Mouse (Mus musculus) lung, adult 2 months (tissue): ENCODE measurements at regions not wholly inside any gene's neighbourhood (a gene's known extent, or its start where the extent isn't known, plus 50 kb on each side); places are given as distances from the start of the nearest gene placed in this dataset.

Experiments used
- DNase-seq: peaks from one replicate; pipeline ENCODE4 v3.0.0; 2022
- H3K4me1 ChIP-seq: fragments of 200-500 bp; 2 replicates; pipeline ENCODE4 v1.6.1; 2011; ENCODE audit warnings: low read length; ENCODE audit not compliant: control insufficient read depth, insufficient read depth
- H3K4me3 ChIP-seq: fragments of 200-500 bp; replicated peaks from 2 replicates; pipeline ENCODE3; 2011; ENCODE audit warnings: low read depth, mild to moderate bottlenecking, control low read depth, low read length; ENCODE audit errors: extremely low read depth
- CTCF ChIP-seq: fragments of 200-500 bp; IDR thresholded peaks from 2 replicates; pipeline ENCODE4 v1.5.1; 2011; ENCODE audit warnings: mild to moderate bottlenecking, low read length, control low read depth; ENCODE audit not compliant: insufficient read depth
- POLR2A ChIP-seq: fragments of 200-500 bp; IDR thresholded peaks from 2 replicates; pipeline ENCODE4 v1.6.1; 2011; ENCODE audit warnings: low read depth, mild to moderate bottlenecking, control low read depth, low read length, borderline replicate concordance; ENCODE audit errors: extremely low read depth
- WGBS: fragments of 180-500 bp; shearing (Covaris S2); methylation state at CpG from one replicate; pipeline ENCODE4 v1.1.7; 2018; 5-methylcytosine and 5-hydroxymethylcytosine counted together

DNA sequence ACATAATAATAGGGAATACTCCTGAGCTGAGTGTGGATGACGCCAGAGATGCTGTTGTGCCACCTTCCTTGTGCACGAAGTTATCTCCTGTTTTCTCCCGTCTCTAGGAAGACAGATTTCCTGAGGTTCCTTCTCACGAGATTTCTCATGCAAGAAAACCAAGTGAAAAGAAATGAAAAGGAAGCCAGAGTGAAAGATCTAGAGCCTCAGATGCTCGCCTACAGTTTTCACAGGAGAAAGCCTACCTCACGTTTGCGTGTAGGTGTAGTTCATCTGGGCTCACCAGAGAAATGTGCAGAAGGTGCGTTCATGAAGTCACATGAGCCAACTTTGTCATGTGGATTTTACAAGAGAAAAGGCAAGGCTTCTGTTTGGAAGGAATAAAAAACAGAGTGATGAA is 301.2 kb upstream of the Emcn start:
- DNase-seq, result no peak
- WGBS, result 83% methylated on average over 8 of the region's 8 CpGs
- H3K4me1 ChIP-seq, result no peaks in the 10 kb centered on the region
- H3K4me3 ChIP-seq, result no peak overlapping the region
- TF ChIP-seq CTCF (no peak), POLR2A (no peak)

DNA sequence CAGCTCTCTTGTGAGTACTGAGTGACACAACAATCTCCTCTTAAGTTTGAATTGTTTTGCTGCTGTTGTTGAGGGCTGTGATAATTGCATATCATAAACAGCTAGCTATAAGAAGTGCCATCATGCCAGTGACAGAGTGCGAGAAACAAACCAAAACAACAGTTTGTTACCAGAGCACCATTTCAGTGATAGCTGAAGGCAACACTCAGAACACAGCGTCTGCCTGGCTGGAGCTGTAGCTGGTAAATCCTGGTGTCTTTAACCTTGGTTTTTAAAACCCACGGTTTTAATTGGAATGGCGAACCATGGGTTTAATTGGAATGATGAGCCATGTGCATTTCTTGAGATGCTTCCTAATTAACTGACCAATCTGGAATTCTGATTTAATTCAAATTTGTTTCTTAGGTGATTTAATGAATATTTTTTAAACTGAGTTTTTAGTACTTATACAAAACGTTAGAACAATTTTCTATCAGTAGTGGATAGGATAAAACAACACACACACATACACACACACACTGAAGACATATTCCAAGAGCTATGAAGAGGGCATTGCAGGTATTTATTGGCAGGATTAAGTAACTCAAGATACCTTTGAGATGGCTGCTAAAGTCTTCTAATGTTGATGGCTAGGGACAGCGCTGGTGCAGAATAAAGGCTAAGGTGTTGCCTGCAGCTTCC is 284.2 kb upstream of the Emcn start:
- H3K4me3 ChIP-seq, result no peak overlapping the region
- DNase-seq, result no peak
- no peak for TF ChIP-seq CTCF
- TF ChIP-seq POLR2A, result no peak
- no peaks in the 10 kb centered on the region for H3K4me1 ChIP-seq
- 80% methylated on average over 6 of the region's 6 CpGs for WGBS

DNA sequence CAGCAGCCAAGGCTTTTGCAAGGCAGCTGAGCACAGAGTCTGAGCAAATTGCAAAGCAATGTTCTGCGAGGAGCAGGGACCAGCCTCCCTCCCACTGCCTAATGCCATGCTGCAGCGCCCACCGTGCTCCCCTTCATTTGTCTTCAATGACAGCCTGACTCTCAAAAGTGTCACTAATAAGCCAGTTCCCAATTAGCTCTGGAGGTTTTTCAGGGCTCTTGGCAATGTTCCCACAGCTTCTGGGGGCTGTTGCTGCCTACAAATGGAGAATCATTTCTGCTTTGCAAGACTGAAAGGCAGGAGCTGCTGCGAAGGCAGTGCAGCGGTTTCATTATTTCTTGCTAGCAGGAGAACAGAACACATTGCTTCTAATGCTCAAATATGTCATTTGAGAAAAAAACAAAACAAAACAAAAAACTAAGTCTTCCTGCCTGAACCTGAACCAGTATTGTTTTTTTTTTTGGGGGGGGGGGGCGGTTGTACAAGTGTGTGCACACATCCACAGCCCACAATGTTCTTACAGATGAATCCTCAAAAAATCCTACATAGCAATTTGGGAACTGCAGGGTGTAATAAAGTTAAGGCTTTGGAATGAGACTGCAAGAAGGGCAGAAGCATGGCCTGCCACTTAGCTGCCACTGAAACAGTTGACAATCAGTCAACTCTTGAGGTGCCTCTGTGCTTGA is 283.5 kb upstream of the Emcn start:
- no peak for DNase-seq
- TF ChIP-seq CTCF, result no peak
- no peak for TF ChIP-seq POLR2A
- Histone ChIP-seq H3K4me1 (no peaks in the 10 kb centered on the region), H3K4me3 (no peak overlapping the region)
- WGBS, result 73% methylated on average over 6 of the region's 6 CpGs

DNA sequence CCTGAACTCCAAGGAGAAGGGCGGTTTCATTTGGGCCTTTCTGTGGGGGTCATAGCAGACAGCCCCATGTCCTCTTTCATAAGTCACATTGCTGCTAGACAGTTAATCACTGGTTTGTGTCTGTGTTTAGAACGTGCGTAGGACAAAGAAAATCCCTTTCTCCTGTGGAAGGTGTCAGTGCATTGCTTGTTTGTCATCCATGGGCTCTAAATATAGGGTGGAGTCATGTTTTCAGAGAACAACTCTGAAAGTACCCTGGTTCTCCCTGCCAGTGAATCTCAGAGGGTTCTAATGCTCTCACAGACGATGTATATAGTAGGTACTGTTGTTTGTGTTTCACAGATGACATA is 283.0 kb upstream of the Emcn start:
- no peak overlapping the region for H3K4me3 ChIP-seq
- no peak for DNase-seq
- H3K4me1 ChIP-seq, result no peaks in the 10 kb centered on the region
- 80% methylated on average over 4 of the region's 4 CpGs for WGBS
- TF ChIP-seq POLR2A (no peak), CTCF (no peak)

DNA sequence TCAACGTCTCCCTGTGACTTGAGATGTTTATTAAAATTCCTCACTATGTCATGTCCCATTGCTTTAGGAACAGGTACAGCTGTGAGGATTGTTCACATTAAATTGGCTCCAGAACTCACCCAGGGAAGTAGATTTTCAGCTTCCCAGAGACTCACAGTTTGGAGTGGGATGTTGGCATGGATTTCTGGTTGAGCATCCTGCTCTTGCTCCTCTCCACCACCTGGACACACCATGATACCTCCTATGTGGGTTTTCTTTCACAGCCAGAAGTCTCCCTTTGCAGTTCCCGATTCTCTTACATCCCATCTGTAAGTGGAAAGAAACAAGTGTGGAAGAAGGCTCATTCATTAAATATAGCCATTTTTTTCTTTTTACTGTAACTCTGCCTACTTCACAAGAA is 278.8 kb upstream of the Emcn start:
- Histone ChIP-seq H3K4me1 (no peaks in the 10 kb centered on the region), H3K4me3 (no peak overlapping the region)
- WGBS, result 72% methylated on average over 2 of the region's 2 CpGs
- TF ChIP-seq CTCF (no peak), POLR2A (no peak)
- DNase-seq, result no peak

DNA sequence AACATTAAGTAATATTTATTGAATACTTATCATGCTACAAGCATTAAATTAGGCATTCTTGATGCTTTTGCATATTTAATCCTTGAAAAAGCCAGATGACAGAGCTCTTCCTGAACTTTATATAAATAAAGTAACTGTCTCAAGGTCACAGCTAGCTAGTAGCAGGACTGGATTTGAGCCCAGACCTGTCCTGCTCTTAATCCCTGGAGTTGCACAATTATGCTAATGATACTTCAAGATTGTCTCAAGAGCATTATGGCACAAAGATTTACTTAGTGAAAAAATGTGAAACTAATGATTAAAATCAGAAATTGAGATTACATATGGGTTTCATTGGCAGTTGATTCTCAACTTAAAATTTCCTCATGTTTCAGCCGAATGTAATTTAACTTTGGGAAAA is 273.5 kb upstream of the Emcn start:
- Histone ChIP-seq H3K4me1 (no peaks in the 10 kb centered on the region), H3K4me3 (no peak overlapping the region)
- DNase-seq, result no peak
- WGBS, result 75% methylated on average over 1 of the region's 1 CpGs
- no peak for TF ChIP-seq CTCF
- no peak for TF ChIP-seq POLR2A

DNA sequence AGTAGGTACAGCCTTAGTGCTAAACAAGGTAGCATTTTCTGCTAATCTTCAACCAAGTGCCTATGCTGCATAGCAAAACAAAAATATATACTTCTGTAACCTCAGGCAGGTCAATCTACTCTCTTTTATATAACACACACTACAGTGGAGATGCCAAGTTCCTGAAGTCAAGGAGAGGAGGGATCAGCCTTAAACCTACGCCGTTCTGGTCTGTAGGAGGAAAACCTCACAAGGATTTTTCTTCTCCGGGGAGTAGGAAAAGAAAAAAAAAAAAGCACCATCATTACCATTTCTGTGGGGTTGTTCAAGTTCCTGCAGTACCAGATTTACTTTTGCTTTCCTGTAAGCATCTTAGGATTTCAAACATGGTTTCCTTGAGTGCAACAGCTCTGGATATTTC is 271.5 kb upstream of the Emcn start:
- H3K4me3 ChIP-seq, result no peak overlapping the region
- no peak for DNase-seq
- no peaks in the 10 kb centered on the region for H3K4me1 ChIP-seq
- TF ChIP-seq POLR2A, result no peak
- TF ChIP-seq CTCF, result no peak
- WGBS, result 88% methylated on average over 3 of the region's 3 CpGs

DNA sequence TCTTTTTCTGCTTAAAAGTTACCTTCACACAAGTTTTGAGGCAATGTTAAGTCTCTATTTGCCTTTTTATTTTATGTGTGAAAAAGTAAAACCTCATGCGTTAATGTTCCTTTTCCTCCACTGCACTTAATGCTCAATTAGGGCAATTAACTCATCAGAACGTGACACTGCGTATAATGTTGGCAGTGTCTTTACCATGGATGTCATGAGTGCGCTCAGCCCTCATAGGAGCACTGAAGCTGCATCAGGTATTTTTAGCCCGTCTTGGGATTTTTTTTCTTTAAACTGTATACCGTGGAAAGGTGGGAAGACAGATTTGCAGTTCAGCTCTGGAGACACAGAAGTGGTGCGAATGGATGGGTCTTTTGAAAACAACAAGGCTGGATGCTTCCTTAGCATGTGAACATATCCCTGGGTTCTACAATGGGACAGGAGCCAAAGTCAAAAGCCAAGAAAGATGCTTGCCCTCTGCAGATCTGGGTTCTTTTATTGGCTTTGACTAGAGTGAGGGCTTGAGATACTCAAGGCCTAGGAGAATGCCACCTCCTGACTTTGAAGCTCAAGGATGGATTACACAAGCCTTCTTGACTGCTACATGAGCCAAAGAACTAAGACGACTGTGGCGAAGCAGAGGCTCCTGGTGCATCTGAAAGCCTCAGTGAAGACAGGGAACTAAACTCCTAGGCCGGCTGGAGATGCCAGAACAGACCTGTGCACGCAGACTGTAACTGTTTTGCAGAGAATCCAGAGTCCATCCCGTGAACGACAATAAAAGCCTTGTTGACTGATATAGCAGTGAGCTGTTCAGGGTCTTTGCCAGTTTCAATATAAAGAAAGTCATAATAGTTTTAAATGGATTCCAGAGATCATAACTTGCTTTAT is 262.9 kb upstream of the Emcn start:
- H3K4me3 ChIP-seq, result no peak overlapping the region
- DNase-seq, result no peak
- no peak for TF ChIP-seq CTCF
- TF ChIP-seq POLR2A, result no peak
- WGBS, result 86% methylated on average over 13 of the region's 13 CpGs
- no peaks in the 10 kb centered on the region for H3K4me1 ChIP-seq

DNA sequence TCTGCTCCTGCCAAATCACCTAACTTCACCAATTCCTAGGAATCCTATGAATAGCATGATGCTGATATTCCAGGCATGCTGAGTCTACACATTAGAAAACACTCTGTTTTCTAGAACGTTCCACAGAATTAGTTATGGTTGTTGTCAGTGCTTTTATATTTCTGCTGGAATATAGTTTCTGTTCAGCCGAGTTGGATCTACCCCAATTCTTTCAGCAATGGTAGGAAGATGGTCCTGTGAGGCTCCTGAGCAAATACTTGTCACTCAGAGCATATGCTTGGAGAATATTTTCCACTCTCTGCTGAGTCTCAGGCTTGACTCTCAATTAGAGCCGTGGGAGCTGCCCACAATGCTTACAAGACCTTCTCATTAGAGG is 262.3 kb upstream of the Emcn start:
- TF ChIP-seq POLR2A (no peak), CTCF (no peak)
- Histone ChIP-seq H3K4me1 (no peaks in the 10 kb centered on the region), H3K4me3 (no peak overlapping the region)
- DNase-seq, result no peak
- 84% methylated on average over 3 of the region's 3 CpGs for WGBS

DNA sequence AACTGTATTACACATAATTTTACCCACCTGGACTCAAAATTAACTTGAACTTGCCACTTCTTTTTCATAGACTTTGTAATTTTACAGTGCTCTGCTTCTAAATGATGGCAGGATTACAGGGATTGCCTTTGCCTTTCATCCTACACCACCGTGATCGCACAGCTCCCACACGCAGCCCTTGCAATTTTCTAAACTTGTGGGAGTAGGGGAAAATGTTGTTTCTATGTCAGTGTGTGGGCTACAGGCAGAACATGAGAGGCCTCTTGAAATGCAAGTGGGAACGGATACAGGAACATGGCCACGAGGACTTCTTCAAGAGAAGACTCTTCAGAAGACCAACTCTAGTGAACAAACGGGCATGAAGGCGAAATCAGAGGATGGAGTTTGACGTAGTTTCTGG is 254.0 kb upstream of the Emcn start:
- 90% methylated on average over 8 of the region's 8 CpGs for WGBS
- H3K4me1 ChIP-seq, result no peaks in the 10 kb centered on the region
- TF ChIP-seq POLR2A (no peak), CTCF (no peak)
- DNase-seq, result no peak
- H3K4me3 ChIP-seq, result no peak overlapping the region
